Mouse (Mus musculus): Measurements from ENCODE around the gene Asb2.

Gene Asb2

GRCm38 (mm10) chr12:103273051-103273450 is 82.8 kb downstream of the Asb2 start:
- no peak for DNase-seq (ENCODE audit: low spot score in 2 of 2)

DNA sequence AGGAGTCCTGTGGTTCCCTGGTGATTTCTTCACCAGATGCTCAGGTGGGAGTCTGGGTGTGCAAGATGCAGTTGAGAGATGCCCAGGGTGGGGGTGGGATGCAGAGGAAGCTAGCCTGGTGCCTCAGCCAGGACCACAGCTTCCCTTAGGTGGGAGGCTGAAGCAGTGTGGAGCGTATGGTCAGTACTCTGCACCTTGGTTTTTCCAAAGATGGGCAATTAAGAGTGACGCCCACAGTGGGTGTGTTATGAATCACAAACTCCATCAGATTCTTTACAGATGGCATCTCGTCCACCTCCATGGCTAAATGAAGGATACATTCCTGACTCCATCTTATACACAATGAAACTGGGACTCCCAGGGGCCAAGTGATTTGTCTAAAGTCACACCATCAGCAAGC is 83.6 kb downstream of the Asb2 start:
- DNase-seq (ENCODE audit: low spot score in 2 of 2), result no peak

All from frontal cortex, postnatal 10 days (tissue).